Comparison of ENCODE assay signal across 16 mouse cellular contexts in genomic region chr8:87707176-87707575, GRCm38 (mm10).
DNase-seq lines count a peak whose midpoint lies in the region; ATAC-seq lines count a peak whose summit lies in the region.
"Had no signal": no experiment of that assay in that cellular context is flagged by ENCODE, and none has a peak within 500 bp of the region (broad histone marks: within the 10 kb centered on the region; RNA-seq: fewer than 3 reads in every experiment).

No protein-coding gene starts in this region.

- H3K27ac ChIP-seq in neural tube, embryonic 11.5 days (ENCODE audit: low read depth, low read length): 0 out of 2 replicates have a peak overlapping the region, but pooled peaks have one; percentile 20
- H3K27ac ChIP-seq in forebrain, embryonic 16.5 days (ENCODE audit: low read length): no peak overlapping the region; the same call in 1 of the 2 replicates
- H3K27ac ChIP-seq in hindbrain, embryonic 16.5 days (ENCODE audit: low read depth, low read length): peak overlapping the region; percentile 49
- H3K27ac ChIP-seq: heart, embryonic 10.5 days; stomach, postnatal 0 days had no signal

- no peaks in the 10 kb centered on the region for H3K36me3 ChIP-seq in neural tube, embryonic 11.5 days (ENCODE audit: control insufficient read depth, insufficient read depth, low read length)
- no peaks in the 10 kb centered on the region for H3K36me3 ChIP-seq in forebrain, embryonic 16.5 days (ENCODE audit: control insufficient read depth, insufficient read depth)
- H3K36me3 ChIP-seq in hindbrain, embryonic 16.5 days (ENCODE audit: control insufficient read depth, insufficient read depth, low read length): no peaks in the 10 kb centered on the region
- no peaks in the 10 kb centered on the region for H3K36me3 ChIP-seq in splenic B cell, adult 2 months (ENCODE audit: control insufficient read depth, insufficient read depth, low read length, poor library complexity, severe bottlenecking)
- H3K36me3 ChIP-seq: heart, embryonic 10.5 days had no signal

- H3K4me3 ChIP-seq in neural tube, embryonic 11.5 days (ENCODE audit: low read depth, low read length): no peak overlapping the region
- H3K4me3 ChIP-seq in forebrain, embryonic 16.5 days (replicated peaks; ENCODE audit: low read length): no peak overlapping the region
- no peak overlapping the region for H3K4me3 ChIP-seq in hindbrain, embryonic 16.5 days (ENCODE audit: low read length)
- H3K4me3 ChIP-seq: heart, embryonic 10.5 days had no signal

- H3K27me3 ChIP-seq in neural tube, embryonic 11.5 days (ENCODE audit: control insufficient read depth, insufficient read depth, low read length): no peaks in the 10 kb centered on the region
- no peaks in the 10 kb centered on the region for H3K27me3 ChIP-seq in forebrain, embryonic 16.5 days (replicated peaks; ENCODE audit: control insufficient read depth, insufficient read depth, low read length)
- H3K27me3 ChIP-seq in hindbrain, embryonic 16.5 days (replicated peaks; ENCODE audit: control insufficient read depth, insufficient read depth, low read length): no peaks in the 10 kb centered on the region
- no peaks in the 10 kb centered on the region for H3K27me3 ChIP-seq in splenic B cell, adult 2 months (ENCODE audit: control insufficient read depth, insufficient read depth, low read length, poor library complexity, severe bottlenecking)

- ATAC-seq in neural tube, embryonic 11.5 days (ENCODE audit: insufficient read depth, low FRiP score, low TSS enrichment): no peak
- ATAC-seq in forebrain, embryonic 16.5 days: no peak
- no peak for ATAC-seq in hindbrain, embryonic 16.5 days
- ATAC-seq in megakaryocyte-erythroid progenitor cell, adult 5-6 weeks (replicated peaks; ENCODE audit: low FRiP score, low TSS enrichment, poor library complexity, severe bottlenecking): no peak
- no peak for ATAC-seq in frontal cortex, adult (ENCODE audit: low TSS enrichment)

- 67% methylated on average over 17 of the region's 17 CpGs for WGBS in neural tube, embryonic 11.5 days
- WGBS in forebrain, embryonic 16.5 days: 41% methylated on average over 17 of the region's 17 CpGs
- WGBS in hindbrain, embryonic 16.5 days: 47% methylated on average over 17 of the region's 17 CpGs

- no peak overlapping the region for H3K9ac ChIP-seq in neural tube, embryonic 11.5 days (ENCODE audit: low read length)
- peak overlapping the region; percentile 25 for H3K9ac ChIP-seq in forebrain, embryonic 16.5 days (replicated peaks; ENCODE audit: low read depth, low read length)
- H3K9ac ChIP-seq in hindbrain, embryonic 16.5 days (ENCODE audit: low read depth, low read length): no peak overlapping the region; the same call in 1 of the 2 replicates

- no peak for DNase-seq in neural tube, embryonic 11.5 days (ENCODE audit: low spot score)
- DNase-seq in neural tube, embryonic 10.5 days (ENCODE audit: extremely low spot score, low spot score): no peak
- peak; percentile 15 for DNase-seq in splenic B cell, adult 2 months (ENCODE audit: low read depth, low spot score)
- no peak for DNase-seq in kidney, postnatal 25 days
- DNase-seq: cerebellum, adult 9-11 months; gastrocnemius, postnatal 14 days; heart, postnatal 10 days; left cerebral cortex, postnatal 4 days; lung, adult 2 months; lung, postnatal 36 days had no signal

- H3K4me2 ChIP-seq in neural tube, embryonic 11.5 days (ENCODE audit: low read depth): no peak overlapping the region
- H3K4me2 ChIP-seq in forebrain, embryonic 16.5 days (ENCODE audit: low read length): peak overlapping the region; percentile 38
- peak overlapping the region; percentile 6 for H3K4me2 ChIP-seq in hindbrain, embryonic 16.5 days (ENCODE audit: low read length)

- peaks cover 37% of the 10 kb centered on the region for H3K4me1 ChIP-seq in neural tube, embryonic 11.5 days (ENCODE audit: control insufficient read depth, insufficient read depth, low read length)
- H3K4me1 ChIP-seq in forebrain, embryonic 16.5 days (replicated peaks; ENCODE audit: control insufficient read depth, insufficient read depth, low read length): peaks cover 49% of the 10 kb centered on the region
- peaks cover 50% of the 10 kb centered on the region for H3K4me1 ChIP-seq in hindbrain, embryonic 16.5 days (ENCODE audit: control insufficient read depth, insufficient read depth, low read depth, low read length)

- no peaks in the 10 kb centered on the region for H3K9me3 ChIP-seq in neural tube, embryonic 11.5 days (ENCODE audit: control insufficient read depth, low read length)
- H3K9me3 ChIP-seq in forebrain, embryonic 16.5 days (ENCODE audit: control insufficient read depth, low read length): no peaks in the 10 kb centered on the region
- H3K9me3 ChIP-seq in hindbrain, embryonic 16.5 days (ENCODE audit: control insufficient read depth, low read length): no peaks in the 10 kb centered on the region
- H3K9me3 ChIP-seq: heart, embryonic 10.5 days had no signal
